In genomic region chr5:118167561-118167995, GRCm38 (mm10) we compare ENCODE assay signal across 17 mouse cellular contexts. TPM values are rescaled to one million over a fixed set of nuclear protein-coding genes. Genes with fewer than 3 reads are reported as not detected.
DNase-seq lines count a peak whose midpoint lies in the region; ATAC-seq and TF ChIP-seq lines count a peak whose summit lies in the region.
"Had no signal": no experiment of that assay in that cellular context is flagged by ENCODE, and none has a peak within 500 bp of the region (broad histone marks: within the 10 kb centered on the region; RNA-seq: fewer than 3 reads in every experiment).

No protein-coding gene starts in this region.

- no peaks in the 10 kb centered on the region for H3K9me3 ChIP-seq in forebrain, embryonic 16.5 days (ENCODE audit: control insufficient read depth, low read length)
- H3K9me3 ChIP-seq in forebrain, embryonic 12.5 days = no peaks in the 10 kb centered on the region
- no peaks in the 10 kb centered on the region for H3K9me3 ChIP-seq in kidney, embryonic 16.5 days (ENCODE audit: low read length)
- no peaks in the 10 kb centered on the region for H3K9me3 ChIP-seq in midbrain, postnatal 0 days (ENCODE audit: low read length)
- H3K9me3 ChIP-seq in midbrain, embryonic 10.5 days (replicated peaks) = no peaks in the 10 kb centered on the region
- no peaks in the 10 kb centered on the region for H3K9me3 ChIP-seq in stomach, postnatal 0 days (ENCODE audit: control insufficient read depth, low read length)
- H3K9me3 ChIP-seq: neural tube, embryonic 13.5 days had no signal

- no peak for TF ChIP-seq CTCF in kidney, adult 2 months (conservative IDR thresholded peaks at IDR 0.05; ENCODE audit: insufficient read depth, insufficient read length, low read depth, low read length)
- no peak for TF ChIP-seq CTCF in midbrain, postnatal 0 days (IDR thresholded peaks at IDR 0.05)
- TF ChIP-seq CTCF in stomach, postnatal 0 days (IDR thresholded peaks at IDR 0.05; ENCODE audit: low read depth) = no peak

- peak; percentile 81 for DNase-seq in kidney, adult 2 months
- DNase-seq in midbrain, postnatal 0 days (ENCODE audit: low spot score) = peak; percentile 74
- no peak for DNase-seq in midbrain, embryonic 10.5 days (ENCODE audit: low spot score)
- peak; percentile 65 for DNase-seq in layer of hippocampus, adult 9-11 months
- DNase-seq in stomach, postnatal 0 days (ENCODE audit: low spot score) = no peak
- DNase-seq: cerebellum, adult 9-10 months; gastrocnemius, adult 2 months; heart, adult 2 months; liver; lung, embryonic 14.5 days; thymus, postnatal 25 days had no signal

- peaks cover 38% of the 10 kb centered on the region for H3K27me3 ChIP-seq in forebrain, embryonic 16.5 days (replicated peaks; ENCODE audit: control insufficient read depth, insufficient read depth, low read length)
- H3K27me3 ChIP-seq in forebrain, embryonic 12.5 days = peaks cover 91% of the 10 kb centered on the region
- H3K27me3 ChIP-seq in kidney, adult 2 months (replicated peaks; ENCODE audit: control insufficient read depth, insufficient read depth, low read length) = peaks cover 12% of the 10 kb centered on the region
- H3K27me3 ChIP-seq in kidney, embryonic 16.5 days (ENCODE audit: insufficient read depth, low read length) = peaks cover 73% of the 10 kb centered on the region
- H3K27me3 ChIP-seq in midbrain, postnatal 0 days (ENCODE audit: insufficient read depth, low read length) = peaks cover 25% of the 10 kb centered on the region
- peaks cover 90% of the 10 kb centered on the region for H3K27me3 ChIP-seq in midbrain, embryonic 10.5 days (ENCODE audit: low read depth, poor library complexity, severe bottlenecking)
- H3K27me3 ChIP-seq in stomach, postnatal 0 days (ENCODE audit: control insufficient read depth, insufficient read depth, low read length) = 0 out of 2 replicates have a peak, but pooled peaks cover 4% of the 10 kb centered on the region

- ATAC-seq in forebrain, embryonic 16.5 days = peak; percentile 37; the same call in 1 of the 2 replicates
- ATAC-seq in forebrain, embryonic 12.5 days (ENCODE audit: low FRiP score) = no peak
- ATAC-seq in kidney, embryonic 16.5 days (ENCODE audit: low FRiP score, low TSS enrichment) = no peak
- no peak for ATAC-seq in midbrain, postnatal 0 days (ENCODE audit: low FRiP score)
- ATAC-seq in stomach, postnatal 0 days (ENCODE audit: low FRiP score, low TSS enrichment) = no peak

- H3K9ac ChIP-seq in forebrain, embryonic 16.5 days (replicated peaks; ENCODE audit: low read depth, low read length) = no peak overlapping the region
- H3K9ac ChIP-seq in forebrain, embryonic 12.5 days = no peak overlapping the region
- no peak overlapping the region for H3K9ac ChIP-seq in kidney, embryonic 16.5 days (replicated peaks; ENCODE audit: low read length)
- H3K9ac ChIP-seq in midbrain, postnatal 0 days (replicated peaks; ENCODE audit: low read length, poor library complexity, severe bottlenecking) = no peak overlapping the region
- no peak overlapping the region for H3K9ac ChIP-seq in stomach, postnatal 0 days (ENCODE audit: low read length)
- H3K9ac ChIP-seq: lung, embryonic 14.5 days; neural tube, embryonic 13.5 days had no signal

- H3K36me3 ChIP-seq in forebrain, embryonic 16.5 days (ENCODE audit: control insufficient read depth, insufficient read depth) = no peaks in the 10 kb centered on the region
- no peaks in the 10 kb centered on the region for H3K36me3 ChIP-seq in forebrain, embryonic 12.5 days (replicated peaks)
- H3K36me3 ChIP-seq in kidney, adult 2 months (ENCODE audit: control insufficient read depth, insufficient read depth, low read length) = no peaks in the 10 kb centered on the region
- no peaks in the 10 kb centered on the region for H3K36me3 ChIP-seq in kidney, embryonic 16.5 days (ENCODE audit: insufficient read depth, low read length)
- no peaks in the 10 kb centered on the region for H3K36me3 ChIP-seq in midbrain, postnatal 0 days (ENCODE audit: insufficient read depth, low read length)
- no peaks in the 10 kb centered on the region for H3K36me3 ChIP-seq in midbrain, embryonic 10.5 days
- H3K36me3 ChIP-seq in stomach, postnatal 0 days (ENCODE audit: control insufficient read depth, insufficient read depth, low read length) = no peaks in the 10 kb centered on the region
- H3K36me3 ChIP-seq: neural tube, embryonic 13.5 days had no signal

- no peak overlapping the region for H3K27ac ChIP-seq in forebrain, embryonic 16.5 days (ENCODE audit: low read length)
- no peak overlapping the region for H3K27ac ChIP-seq in forebrain, embryonic 12.5 days
- H3K27ac ChIP-seq in kidney, adult 2 months (ENCODE audit: insufficient read depth, low read depth, low read length) = no peak overlapping the region
- H3K27ac ChIP-seq in kidney, embryonic 16.5 days (ENCODE audit: low read length) = no peak overlapping the region
- H3K27ac ChIP-seq in midbrain, postnatal 0 days (ENCODE audit: low read depth, low read length) = no peak overlapping the region
- H3K27ac ChIP-seq in midbrain, embryonic 10.5 days (replicated peaks) = no peak overlapping the region
- H3K27ac ChIP-seq in stomach, postnatal 0 days (replicated peaks) = no peak overlapping the region
- H3K27ac ChIP-seq: gastrocnemius, adult 2 months; heart, adult 2 months; macrophage; neural tube, embryonic 13.5 days had no signal

- peaks cover 24% of the 10 kb centered on the region for H3K4me1 ChIP-seq in forebrain, embryonic 16.5 days (replicated peaks; ENCODE audit: control insufficient read depth, insufficient read depth, low read length)
- peaks cover 32% of the 10 kb centered on the region for H3K4me1 ChIP-seq in forebrain, embryonic 12.5 days
- peaks cover 2% of the 10 kb centered on the region; the same call in 1 of the 2 replicates for H3K4me1 ChIP-seq in kidney, adult 2 months (ENCODE audit: control insufficient read depth, insufficient read depth, low read length)
- peaks cover 24% of the 10 kb centered on the region for H3K4me1 ChIP-seq in kidney, embryonic 16.5 days (ENCODE audit: insufficient read depth, low read length)
- peaks cover 4% of the 10 kb centered on the region; the same call in 1 of the 2 replicates for H3K4me1 ChIP-seq in midbrain, postnatal 0 days (ENCODE audit: insufficient read depth, low read length)
- peaks cover 35% of the 10 kb centered on the region for H3K4me1 ChIP-seq in midbrain, embryonic 10.5 days
- peaks cover 8% of the 10 kb centered on the region; the same call in 1 of the 2 replicates for H3K4me1 ChIP-seq in stomach, postnatal 0 days (replicated peaks; ENCODE audit: control insufficient read depth, insufficient read depth)

- no peak for TF ChIP-seq POLR2A in kidney, adult 2 months (IDR thresholded peaks at IDR 0.05; ENCODE audit: low read depth, low read length)

- H3K4me2 ChIP-seq in forebrain, embryonic 16.5 days (ENCODE audit: low read length) = no peak overlapping the region
- H3K4me2 ChIP-seq in forebrain, embryonic 12.5 days = no peak overlapping the region
- no peak overlapping the region for H3K4me2 ChIP-seq in kidney, embryonic 16.5 days (replicated peaks; ENCODE audit: low read depth, low read length)
- H3K4me2 ChIP-seq in midbrain, postnatal 0 days (ENCODE audit: low read depth, low read length, poor library complexity, severe bottlenecking) = no peak overlapping the region
- H3K4me2 ChIP-seq in stomach, postnatal 0 days (replicated peaks; ENCODE audit: low read depth) = no peak overlapping the region
- H3K4me2 ChIP-seq: lung, embryonic 14.5 days; neural tube, embryonic 13.5 days had no signal

- WGBS in forebrain, embryonic 16.5 days = 48% methylated on average over 8 of the region's 8 CpGs
- 68% methylated on average over 8 of the region's 8 CpGs for WGBS in forebrain, embryonic 12.5 days
- WGBS in kidney, adult 2 months = 56% methylated on average over 8 of the region's 8 CpGs
- WGBS in kidney, embryonic 16.5 days = 57% methylated on average over 8 of the region's 8 CpGs
- 56% methylated on average over 8 of the region's 8 CpGs for WGBS in midbrain, postnatal 0 days
- WGBS in midbrain, embryonic 10.5 days = 66% methylated on average over 8 of the region's 8 CpGs
- 57% methylated on average over 8 of the region's 8 CpGs for WGBS in stomach, postnatal 0 days

- H3K4me3 ChIP-seq in forebrain, embryonic 16.5 days (replicated peaks; ENCODE audit: low read length) = no peak overlapping the region
- H3K4me3 ChIP-seq in forebrain, embryonic 12.5 days (replicated peaks) = no peak overlapping the region
- H3K4me3 ChIP-seq in kidney, adult 2 months (ENCODE audit: insufficient read depth, low read depth, low read length) = no peak overlapping the region
- no peak overlapping the region for H3K4me3 ChIP-seq in kidney, embryonic 16.5 days (ENCODE audit: low read length)
- no peak overlapping the region for H3K4me3 ChIP-seq in midbrain, postnatal 0 days (ENCODE audit: low read depth, low read length)
- no peak overlapping the region for H3K4me3 ChIP-seq in midbrain, embryonic 10.5 days
- no peak overlapping the region for H3K4me3 ChIP-seq in stomach, postnatal 0 days (ENCODE audit: low read depth, low read length)
- H3K4me3 ChIP-seq: gastrocnemius, adult 2 months; heart, adult 2 months; neural tube, embryonic 13.5 days had no signal

- TF ChIP-seq EP300 in stomach, postnatal 0 days (optimal IDR thresholded peaks at IDR 0.05) = no peak

RNA-seq across cellular contexts. Expression of gene Hrk, which starts 3.1 kb away (rescaled TPM):
- 2.3 and 3.3 TPM in 2 replicates for polyA plus RNA-seq in forebrain, embryonic 16.5 days (2015; fragmentation: Nextera tagmentation; extraction: Ambion mirVana)
- 0.46 and 0.52 TPM in 2 replicates for polyA plus RNA-seq in forebrain, embryonic 12.5 days (2016; fragmentation: Nextera tagmentation; extraction: Ambion mirVana)
- 0.01 and 0.02 TPM in 2 replicates for polyA plus RNA-seq in kidney, adult 2 months (2012; rRNA removed)
- 0.09 and 0.17 TPM in 2 replicates for polyA plus RNA-seq in kidney, embryonic 16.5 days (2015; fragmentation: Nextera tagmentation; extraction: Ambion mirVana)
- 18.2 and 20.0 TPM in 2 replicates for total RNA-seq in midbrain, postnatal 0 days (2014; rRNA removed)
- polyA plus RNA-seq in midbrain, postnatal 0 days (2015; fragmentation: Nextera tagmentation; extraction: Ambion mirVana) = 5.7 and 6.6 TPM in 2 replicates
- 0.06 and 0.10 TPM in 2 replicates for polyA plus RNA-seq in midbrain, embryonic 10.5 days (2016; fragmentation: Nextera tagmentation; extraction: Ambion mirVana)
- 0.18 and 0.41 TPM in 2 replicates for polyA plus RNA-seq in stomach, postnatal 0 days (2015; fragmentation: Nextera tagmentation; extraction: Ambion mirVana)
- polyA plus RNA-seq: large intestine, adult 2 months; lung, embryonic 14.5 days; macrophage had no signal

RNA-seq across cellular contexts. Expression of gene Fbxw8, which starts 12.3 kb away (rescaled TPM):
- polyA plus RNA-seq in forebrain, embryonic 16.5 days (2015; fragmentation: Nextera tagmentation; extraction: Ambion mirVana) = 21.5 and 24.7 TPM in 2 replicates
- polyA plus RNA-seq in forebrain, embryonic 12.5 days (2016; fragmentation: Nextera tagmentation; extraction: Ambion mirVana) = 41.5 and 41.7 TPM in 2 replicates
- 60.8 and 64.8 TPM in 2 replicates for polyA plus RNA-seq in kidney, adult 2 months (2012; rRNA removed)
- polyA plus RNA-seq in kidney, embryonic 16.5 days (2015; fragmentation: Nextera tagmentation; extraction: Ambion mirVana) = 26.3 and 30.9 TPM in 2 replicates
- 43.0 and 48.4 TPM in 2 replicates for total RNA-seq in midbrain, postnatal 0 days (2014; rRNA removed)
- polyA plus RNA-seq in midbrain, postnatal 0 days (2015; fragmentation: Nextera tagmentation; extraction: Ambion mirVana) = 13.6 and 14.4 TPM in 2 replicates
- 31.7 and 32.2 TPM in 2 replicates for polyA plus RNA-seq in midbrain, embryonic 10.5 days (2016; fragmentation: Nextera tagmentation; extraction: Ambion mirVana)
- polyA plus RNA-seq in stomach, postnatal 0 days (2015; fragmentation: Nextera tagmentation; extraction: Ambion mirVana) = 14.0 and 14.2 TPM in 2 replicates

Comparison
In these comparisons a context has a peak if more than half of its experiments do, and no peak if none do; other contexts are left out.
1. DNase-seq: peak in kidney, adult 2 months (single experiment), midbrain, postnatal 0 days (single experiment) and layer of hippocampus, adult 9-11 months (single experiment); none in midbrain, embryonic 10.5 days (single experiment) and stomach, postnatal 0 days (single experiment).